Mouse (Mus musculus): Measurements from ENCODE around the gene Klhl29. TPM values are rescaled to one million over a fixed set of nuclear protein-coding genes. Genes with fewer than 3 reads are reported as not detected.
A peak's percentile ranks its signal among the peaks of the same experiment; 100 is the strongest.

The Klhl29 gene
- polyA plus RNA-seq, 1 experiment: 0.02 TPM

- Histone ChIP-seq H3K36me3 (ENCODE audit: control insufficient read depth, insufficient read depth) (no peaks in the 10 kb centered on the region), H3K27me3 (ENCODE audit: control insufficient read depth, insufficient read depth, insufficient read length) (no peaks in the 10 kb centered on the region), H3K79me2 (ENCODE audit: control insufficient read depth, insufficient read depth) (no peaks in the 10 kb centered on the region), H3K4me3 (no peak overlapping the region), H3K4me2 (ENCODE audit: low read depth) (no peak overlapping the region), H3ac (ENCODE audit: control insufficient read depth, insufficient read length) (no peak overlapping the region)
- TF ChIP-seq POLR2AphosphoS2 (IDR thresholded peaks at IDR 0.05; ENCODE audit: insufficient read length, low read depth): no peak
- no peak for TF ChIP-seq MYOD1 (IDR thresholded peaks at IDR 0.05; ENCODE audit: control insufficient read depth in 1 of 3, insufficient read length in 2 of 3, low read depth in 2 of 3)
- no peak for TF ChIP-seq POLR2A (IDR thresholded peaks at IDR 0.05; ENCODE audit: insufficient read length, low read depth)
- TF ChIP-seq TCF3 (IDR thresholded peaks at IDR 0.05; ENCODE audit: insufficient read length, low read depth): no peak
- no peak for TF ChIP-seq MAX (IDR thresholded peaks at IDR 0.05; ENCODE audit: low read depth)
- TF ChIP-seq TCF12 (IDR thresholded peaks at IDR 0.05; ENCODE audit: insufficient read depth, poor library complexity, severe bottlenecking): no peak
- TF ChIP-seq REST (IDR thresholded peaks at IDR 0.05; ENCODE audit: insufficient read depth, insufficient read length): no peak
- no peak for TF ChIP-seq E2F4 (IDR thresholded peaks at IDR 0.05; ENCODE audit: insufficient read depth)
- TF ChIP-seq USF1 (IDR thresholded peaks at IDR 0.05; ENCODE audit: low read depth): no peak
- no peak for TF ChIP-seq CEBPB (IDR thresholded peaks at IDR 0.05; ENCODE audit: insufficient read depth, poor library complexity, severe bottlenecking)
- no peak for TF ChIP-seq MYOG (IDR thresholded peaks at IDR 0.05; ENCODE audit: control insufficient read depth in 1 of 3, insufficient read depth in 1 of 3, insufficient read length in 2 of 3, low read depth in 2 of 3)
Observed at GRCm38 (mm10) chr12:5207172-5207571, 168.3 kb downstream of the Klhl29 start.

GRCm38 (mm10) chr12:5204071-5204840 is 171.2 kb downstream of the Klhl29 start:
- H3K4me3 ChIP-seq: no peak overlapping the region
- peak overlapping the region; percentile 15 for H3K4me2 ChIP-seq (ENCODE audit: low read depth)
- no peak overlapping the region for H3ac ChIP-seq (ENCODE audit: control insufficient read depth, insufficient read length)
- TF ChIP-seq MYOG (IDR thresholded peaks at IDR 0.05; ENCODE audit: control insufficient read depth in 1 of 3, insufficient read depth in 1 of 3, insufficient read length in 2 of 3, low read depth in 2 of 3) (peak in 1 of 3 experiments; percentile 28), POLR2AphosphoS2 (IDR thresholded peaks at IDR 0.05; ENCODE audit: insufficient read length, low read depth) (no peak), MAX (IDR thresholded peaks at IDR 0.05; ENCODE audit: low read depth) (no peak), MYOD1 (IDR thresholded peaks at IDR 0.05; ENCODE audit: control insufficient read depth in 1 of 3, insufficient read length in 2 of 3, low read depth in 2 of 3) (peak; percentile 15 to 95 (median 87)), TCF12 (IDR thresholded peaks at IDR 0.05; ENCODE audit: insufficient read depth, poor library complexity, severe bottlenecking) (peak; percentile 57), USF1 (IDR thresholded peaks at IDR 0.05; ENCODE audit: low read depth) (no peak), E2F4 (IDR thresholded peaks at IDR 0.05; ENCODE audit: insufficient read depth) (no peak), SRF (IDR thresholded peaks at IDR 0.05; ENCODE audit: control insufficient read depth, insufficient read length, low read depth) (no peak), CEBPB (IDR thresholded peaks at IDR 0.05; ENCODE audit: insufficient read depth, poor library complexity, severe bottlenecking) (no peak), TCF3 (IDR thresholded peaks at IDR 0.05; ENCODE audit: insufficient read length, low read depth) (peak; percentile 42), POLR2A (IDR thresholded peaks at IDR 0.05; ENCODE audit: insufficient read length, low read depth) (no peak), REST (IDR thresholded peaks at IDR 0.05; ENCODE audit: insufficient read depth, insufficient read length) (no peak)
- H3K27me3 ChIP-seq (ENCODE audit: control insufficient read depth, insufficient read depth, insufficient read length): peaks cover 6% of the 10 kb centered on the region
- H3K79me2 ChIP-seq (ENCODE audit: control insufficient read depth, insufficient read depth): no peaks in the 10 kb centered on the region
- no peaks in the 10 kb centered on the region for H3K36me3 ChIP-seq (ENCODE audit: control insufficient read depth, insufficient read depth)

GRCm38 (mm10) chr12:5203385-5203784 is 172.1 kb downstream of the Klhl29 start:
- no peaks in the 10 kb centered on the region for H3K79me2 ChIP-seq (ENCODE audit: control insufficient read depth, insufficient read depth)
- H3K27me3 ChIP-seq (ENCODE audit: control insufficient read depth, insufficient read depth, insufficient read length): peaks cover 6% of the 10 kb centered on the region
- no peak overlapping the region for H3K4me2 ChIP-seq (ENCODE audit: low read depth)
- no peak overlapping the region for H3ac ChIP-seq (ENCODE audit: control insufficient read depth, insufficient read length)
- no peak overlapping the region for H3K4me3 ChIP-seq
- no peak for TF ChIP-seq REST (IDR thresholded peaks at IDR 0.05; ENCODE audit: insufficient read depth, insufficient read length)
- no peaks in the 10 kb centered on the region for H3K36me3 ChIP-seq (ENCODE audit: control insufficient read depth, insufficient read depth)

- no peak overlapping the region for H3K4me3 ChIP-seq
- TF ChIP-seq CEBPB (IDR thresholded peaks at IDR 0.05; ENCODE audit: insufficient read depth, poor library complexity, severe bottlenecking) (no peak), MYOD1 (IDR thresholded peaks at IDR 0.05; ENCODE audit: control insufficient read depth in 1 of 3, insufficient read length in 2 of 3, low read depth in 2 of 3) (no peak), USF1 (IDR thresholded peaks at IDR 0.05; ENCODE audit: low read depth) (no peak), REST (IDR thresholded peaks at IDR 0.05; ENCODE audit: insufficient read depth, insufficient read length) (no peak), TCF3 (IDR thresholded peaks at IDR 0.05; ENCODE audit: insufficient read length, low read depth) (no peak), POLR2AphosphoS2 (IDR thresholded peaks at IDR 0.05; ENCODE audit: insufficient read length, low read depth) (no peak), E2F4 (IDR thresholded peaks at IDR 0.05; ENCODE audit: insufficient read depth) (no peak), POLR2A (IDR thresholded peaks at IDR 0.05; ENCODE audit: insufficient read length, low read depth) (no peak), SRF (IDR thresholded peaks at IDR 0.05; ENCODE audit: control insufficient read depth, insufficient read length, low read depth) (no peak), MYOG (IDR thresholded peaks at IDR 0.05; ENCODE audit: control insufficient read depth in 1 of 3, insufficient read depth in 1 of 3, insufficient read length in 2 of 3, low read depth in 2 of 3) (no peak), MAX (IDR thresholded peaks at IDR 0.05; ENCODE audit: low read depth) (no peak), TCF12 (IDR thresholded peaks at IDR 0.05; ENCODE audit: insufficient read depth, poor library complexity, severe bottlenecking) (no peak)
- no peak overlapping the region for H3ac ChIP-seq (ENCODE audit: control insufficient read depth, insufficient read length)
- no peaks in the 10 kb centered on the region for H3K79me2 ChIP-seq (ENCODE audit: control insufficient read depth, insufficient read depth)
- no peak overlapping the region for H3K4me2 ChIP-seq (ENCODE audit: low read depth)
- H3K27me3 ChIP-seq (ENCODE audit: control insufficient read depth, insufficient read depth, insufficient read length): peaks cover 6% of the 10 kb centered on the region
- no peaks in the 10 kb centered on the region for H3K36me3 ChIP-seq (ENCODE audit: control insufficient read depth, insufficient read depth)
Observed at GRCm38 (mm10) chr12:5198254-5198653, 177.2 kb downstream of the Klhl29 start.

All from myocyte (in vitro differentiated cells).